Mouse (Mus musculus): ENCODE measurements around the gene Tbc1d2b.

The Tbc1d2b gene

GRCm38 (mm10) chr9:90204396-90204915 is 66.1 kb downstream of the Tbc1d2b start:
- no peak for DNase-seq (ENCODE audit: low spot score)

GRCm38 (mm10) chr9:90203233-90203632 is 67.4 kb downstream of the Tbc1d2b start:
- DNase-seq (ENCODE audit: low spot score): no peak

DNA sequence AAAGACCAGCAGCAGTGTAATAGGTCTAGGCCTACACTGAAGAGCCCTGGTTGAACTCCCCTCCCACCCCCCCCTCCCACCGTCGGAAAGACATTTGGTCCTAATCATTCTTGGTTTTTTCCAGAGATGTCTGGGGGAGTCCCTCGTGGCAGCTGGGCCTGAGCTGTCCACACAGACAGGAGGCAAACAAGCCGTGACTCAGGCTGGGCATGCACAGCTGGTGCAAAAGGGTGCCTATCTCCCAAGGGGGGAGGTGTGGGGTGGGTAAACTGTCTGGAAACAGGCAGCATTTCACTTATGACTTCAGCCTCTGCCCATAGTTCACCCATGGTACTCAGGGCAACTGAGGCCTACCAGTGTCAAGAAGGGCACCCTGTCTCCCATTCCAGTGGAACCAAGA is 69.1 kb downstream of the Tbc1d2b start:
- no peak for DNase-seq (ENCODE audit: low spot score)

- DNase-seq (ENCODE audit: low spot score): no peak
These were observed 69.5 kb downstream of the Tbc1d2b start for GRCm38 (mm10) chr9:90201096-90201495.

DNA sequence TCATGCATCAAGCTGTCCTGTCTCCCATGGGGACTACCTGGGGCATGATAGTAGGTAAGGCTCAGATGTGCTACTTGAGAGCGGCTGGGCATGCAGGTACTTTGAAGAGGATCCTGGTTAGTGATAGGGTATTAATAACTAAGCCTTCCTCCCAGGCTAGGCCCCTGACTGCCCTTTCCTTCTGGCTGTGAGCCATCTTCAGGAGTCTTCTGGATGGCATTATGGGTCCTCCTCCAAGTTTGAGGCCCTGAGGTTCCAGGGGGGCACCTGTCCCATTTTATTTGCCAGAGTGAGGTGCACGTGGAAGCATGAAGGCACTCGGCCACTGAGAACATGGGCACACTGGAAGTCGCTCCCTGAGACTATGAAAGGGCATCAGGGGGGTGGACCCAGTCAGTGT is 70.1 kb downstream of the Tbc1d2b start:
- DNase-seq (ENCODE audit: low spot score): no peak

GRCm38 (mm10) chr9:90199611-90200010 is 71.0 kb downstream of the Tbc1d2b start:
- no peak for DNase-seq (ENCODE audit: low spot score)

GRCm38 (mm10) chr9:90198531-90199449 is 71.8 kb downstream of the Tbc1d2b start:
- no peak for DNase-seq (ENCODE audit: low spot score)

DNA sequence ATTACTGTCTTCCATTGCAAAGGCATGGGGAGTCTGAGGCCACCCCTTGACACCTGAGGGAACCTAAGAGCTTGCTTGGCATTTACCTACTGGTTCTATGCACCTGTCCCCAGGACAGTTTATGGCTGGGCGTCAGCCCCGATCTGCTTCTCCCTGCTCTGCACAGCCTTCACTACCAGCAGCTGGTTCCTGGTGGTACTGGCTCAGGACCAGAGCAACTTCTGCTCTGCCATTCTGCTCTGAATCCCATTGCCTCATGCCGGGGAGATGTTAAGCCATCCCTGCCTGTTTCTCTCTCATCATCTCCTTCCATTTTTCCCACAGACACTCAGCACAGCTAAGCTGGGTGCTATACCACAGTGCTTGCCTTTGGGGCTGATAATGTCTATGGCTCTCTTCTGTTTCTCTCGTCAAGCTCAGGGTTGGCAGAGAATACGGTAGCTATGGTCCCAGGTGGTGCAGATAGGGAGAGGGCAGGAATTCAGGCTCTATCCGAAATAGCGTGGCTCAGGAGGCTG is 72.7 kb downstream of the Tbc1d2b start:
- DNase-seq (ENCODE audit: low spot score): no peak

GRCm38 (mm10) chr9:90197116-90197665 is 73.4 kb downstream of the Tbc1d2b start:
- DNase-seq (ENCODE audit: low spot score): no peak

DNA sequence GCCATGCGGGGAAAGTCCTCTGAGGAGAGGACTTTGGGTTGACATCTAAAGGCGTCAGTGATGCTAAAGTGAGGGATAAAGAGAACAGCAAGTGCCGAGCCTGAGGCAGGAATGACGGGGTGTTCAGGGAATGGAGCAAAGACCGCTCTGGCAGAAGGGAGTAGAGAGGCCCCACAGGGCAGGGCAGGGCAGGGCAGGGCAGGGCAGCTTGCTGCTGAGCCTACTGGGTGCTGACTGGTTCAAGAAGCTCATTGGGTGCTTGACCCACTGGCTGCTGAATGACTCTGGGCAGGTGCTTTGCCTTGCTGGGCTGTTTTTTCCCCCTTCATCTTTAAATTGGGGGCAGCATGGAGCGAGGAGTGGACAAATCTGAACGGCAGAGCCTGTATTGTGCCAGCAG is 74.3 kb downstream of the Tbc1d2b start:
- DNase-seq (ENCODE audit: low spot score): no peak

- DNase-seq (ENCODE audit: low spot score): no peak
These were observed 75.6 kb downstream of the Tbc1d2b start for GRCm38 (mm10) chr9:90195000-90195399.

- DNase-seq (ENCODE audit: low spot score): no peak
These were observed 81.2 kb downstream of the Tbc1d2b start for GRCm38 (mm10) chr9:90189391-90189790.

DNA sequence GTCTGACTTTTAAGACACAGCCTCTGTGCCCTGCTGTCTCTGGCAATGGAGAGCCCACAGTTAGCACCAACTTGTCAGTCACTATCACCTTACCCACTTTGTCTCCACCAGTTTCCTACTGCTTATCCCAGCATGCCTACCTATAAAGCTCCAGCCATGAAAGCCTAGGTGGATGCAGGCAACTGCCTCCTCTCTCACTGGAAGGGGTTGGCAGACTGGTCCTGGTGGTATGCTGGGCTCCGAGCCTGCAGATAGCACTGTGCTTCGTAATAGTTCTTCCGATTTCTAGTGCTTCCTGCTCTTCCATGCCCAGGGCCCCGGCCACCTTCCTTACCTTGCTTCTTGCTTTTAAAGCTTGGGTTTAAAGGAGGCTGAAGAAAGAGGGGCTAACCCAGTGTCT is 81.7 kb downstream of the Tbc1d2b start:
- no peak for DNase-seq (ENCODE audit: low spot score)

DNA sequence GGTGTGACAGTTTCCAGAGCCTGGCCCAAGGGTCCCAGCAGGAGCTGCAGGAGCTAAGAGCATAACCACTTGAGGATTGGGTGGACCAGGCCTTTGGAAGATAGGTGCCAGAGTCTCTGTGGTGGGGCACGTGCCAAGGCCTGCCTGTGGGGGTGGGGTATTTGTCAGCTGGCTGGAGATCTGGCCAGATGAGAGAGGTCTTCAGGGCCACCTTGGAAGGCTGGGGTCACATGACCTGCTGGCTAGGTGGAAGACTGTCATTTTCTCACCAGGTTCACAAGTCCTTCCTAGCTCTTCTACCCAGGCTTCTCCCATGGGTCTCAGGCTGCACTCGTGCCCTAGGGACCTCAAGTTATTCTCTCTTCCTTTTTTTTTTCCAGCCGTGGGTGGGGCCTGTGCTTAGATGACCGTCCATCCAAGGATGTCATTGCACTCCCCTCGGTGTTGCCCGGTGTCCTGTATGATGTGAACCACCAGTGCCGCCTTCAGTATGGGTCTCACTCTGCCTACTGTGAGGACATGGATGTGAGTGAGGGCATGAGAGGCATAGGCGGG is 85.2 kb downstream of the Tbc1d2b start:
- no peak for DNase-seq (ENCODE audit: low spot score)

GRCm38 (mm10) chr9:90184116-90184515 is 86.5 kb downstream of the Tbc1d2b start:
- DNase-seq (ENCODE audit: low spot score): no peak

DNA sequence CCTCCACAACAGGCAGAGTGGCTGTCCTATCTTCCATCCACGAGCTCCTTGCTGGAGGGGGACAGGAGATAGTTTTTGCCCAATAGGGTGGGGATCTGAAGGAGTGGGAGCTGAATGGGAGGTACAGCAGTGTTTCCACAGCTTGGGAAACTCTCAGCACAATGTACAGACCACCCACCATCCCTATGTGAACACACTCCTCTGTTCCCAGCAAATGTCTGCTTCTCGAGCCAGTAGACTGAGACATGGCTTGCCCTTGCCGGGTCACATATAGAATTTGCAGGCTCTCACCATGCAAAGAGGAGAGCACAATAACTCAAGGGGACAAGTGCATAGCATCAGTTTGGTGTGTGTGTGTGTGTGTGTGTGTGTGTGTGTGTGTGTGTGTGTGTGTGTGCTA is 87.1 kb downstream of the Tbc1d2b start:
- DNase-seq (ENCODE audit: low spot score): no peak

DNA sequence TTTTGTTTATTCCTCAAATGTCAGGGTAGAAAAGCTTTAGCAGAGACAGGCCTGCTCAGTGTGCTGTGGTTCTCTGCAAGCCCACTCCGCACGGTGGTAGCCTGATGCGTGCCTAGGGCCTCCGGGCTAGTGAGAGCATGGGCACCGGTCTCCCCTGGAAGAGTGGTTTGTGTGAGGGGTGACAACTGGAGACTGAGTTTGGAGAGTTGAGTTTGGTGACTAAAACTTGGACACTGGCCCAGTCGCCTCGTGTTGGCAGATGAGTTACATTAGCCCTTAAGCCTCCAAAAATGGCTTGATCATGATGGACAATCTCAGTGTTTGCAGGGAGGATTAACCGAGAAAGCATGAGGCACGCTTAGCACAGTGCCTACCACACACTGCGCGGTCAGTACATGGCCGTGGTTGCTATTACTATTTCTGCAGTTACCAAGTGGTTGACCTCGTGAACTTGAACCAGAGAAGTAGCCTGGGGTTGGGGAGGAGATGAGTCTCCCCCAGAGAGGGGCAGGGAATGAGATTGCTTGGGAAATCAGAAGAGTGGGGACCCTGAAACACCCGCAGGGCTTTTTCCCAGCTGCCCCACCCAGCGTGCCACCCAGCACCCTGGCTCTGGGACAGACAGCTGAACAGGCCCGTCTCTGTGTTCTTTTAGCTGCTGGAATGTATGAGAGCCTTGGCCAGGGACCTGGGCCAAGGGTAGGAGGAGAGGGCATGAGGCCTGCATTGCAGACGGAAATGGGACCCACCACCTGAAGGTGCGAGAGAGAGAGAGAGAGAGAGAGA is 87.8 kb downstream of the Tbc1d2b start:
- DNase-seq (ENCODE audit: low spot score): no peak

- DNase-seq (ENCODE audit: low spot score): no peak
These were observed 88.8 kb downstream of the Tbc1d2b start for GRCm38 (mm10) chr9:90181656-90182388.

DNA sequence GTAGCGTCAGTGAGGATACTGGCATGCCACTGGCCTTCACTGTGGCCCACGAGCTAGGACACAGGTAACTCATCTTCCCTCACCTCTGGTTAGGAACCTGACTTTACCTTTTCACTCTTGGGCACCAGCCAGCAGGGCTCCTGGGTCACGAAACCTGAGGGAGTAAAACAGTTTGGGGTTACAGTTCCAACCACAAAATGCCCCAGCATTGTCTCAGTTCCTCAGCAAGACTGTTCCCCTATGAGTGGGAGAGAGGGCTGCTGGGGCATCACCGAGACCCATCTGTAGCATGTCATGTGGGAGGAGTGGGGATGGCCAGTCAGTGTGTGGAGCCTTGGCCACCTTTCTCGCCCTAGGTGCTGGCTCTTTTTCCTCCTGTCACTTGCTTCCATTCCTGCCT is 91.2 kb downstream of the Tbc1d2b start:
- no peak for DNase-seq (ENCODE audit: low spot score)

DNA sequence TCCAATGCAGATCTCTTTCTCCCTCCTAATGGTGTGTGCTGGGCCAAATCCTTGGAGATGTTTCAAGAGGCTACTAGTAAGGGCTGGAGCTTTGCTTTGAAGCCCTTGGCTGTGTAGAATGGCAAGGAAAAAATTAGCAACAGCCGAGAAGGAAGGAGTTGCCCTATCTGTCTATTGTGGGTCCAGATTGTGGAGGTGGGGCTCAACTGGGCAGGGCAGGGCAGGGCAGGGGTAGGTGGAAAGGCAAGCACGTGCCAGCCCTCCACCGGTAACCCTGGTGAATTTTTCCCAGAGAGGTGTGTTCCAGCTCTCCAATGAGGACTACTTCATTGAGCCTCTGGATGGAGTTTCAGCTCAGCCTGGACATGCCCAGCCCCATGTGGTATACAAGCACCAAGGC is 97.3 kb downstream of the Tbc1d2b start:
- DNase-seq (ENCODE audit: low spot score): no peak

Measured in spleen, adult 12 weeks (tissue).